In the genomic region with DNA sequence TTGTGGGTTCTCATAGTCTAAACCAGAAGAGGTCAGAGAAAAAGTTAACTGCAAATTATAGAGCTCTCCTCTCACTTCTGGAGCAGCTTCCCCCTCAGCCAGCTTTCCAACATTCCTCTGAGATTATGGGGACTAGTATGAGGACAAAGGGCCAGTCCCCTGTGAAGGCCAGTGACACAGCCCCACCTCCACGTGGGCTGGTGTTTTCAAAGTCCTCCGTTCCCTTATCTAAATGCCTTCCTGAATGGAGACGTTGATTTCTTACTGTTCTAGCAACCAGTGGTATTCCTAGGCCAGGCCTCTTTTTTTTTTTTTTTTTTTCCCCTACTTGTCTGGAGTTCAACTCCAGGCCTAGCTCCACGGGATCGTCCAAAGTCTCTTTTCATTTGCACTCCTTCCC, we compare ENCODE assay signal across 11 mouse cellular contexts. TPM values are rescaled to one million over a fixed set of nuclear protein-coding genes. Genes with fewer than 3 reads are reported as not detected.
DNase-seq lines count a peak whose midpoint lies in the region; ATAC-seq and TF ChIP-seq lines count a peak whose summit lies in the region.
"Had no signal": no experiment of that assay in that cellular context is flagged by ENCODE, and none has a peak within 500 bp of the region (broad histone marks: within the 10 kb centered on the region; RNA-seq: fewer than 3 reads in every experiment).

No protein-coding gene starts in this region.

- H3K4me2 ChIP-seq in heart, embryonic 11.5 days = no peak overlapping the region
- no peak overlapping the region for H3K4me2 ChIP-seq in lung, embryonic 14.5 days
- no peak overlapping the region for H3K4me2 ChIP-seq in intestine, postnatal 0 days (replicated peaks; ENCODE audit: low read depth)
- H3K4me2 ChIP-seq in stomach, embryonic 14.5 days (replicated peaks; ENCODE audit: low read depth, low read length) = no peak overlapping the region

- no peaks in the 10 kb centered on the region for H3K36me3 ChIP-seq in heart, embryonic 11.5 days (ENCODE audit: control insufficient read depth, insufficient read depth, low read length)
- H3K36me3 ChIP-seq in lung, embryonic 14.5 days (ENCODE audit: insufficient read depth) = no peaks in the 10 kb centered on the region
- H3K36me3 ChIP-seq in intestine, postnatal 0 days (ENCODE audit: control insufficient read depth, insufficient read depth) = no peaks in the 10 kb centered on the region
- H3K36me3 ChIP-seq in stomach, embryonic 14.5 days (ENCODE audit: control insufficient read depth, insufficient read depth, low read length) = no peaks in the 10 kb centered on the region
- H3K36me3 ChIP-seq: embryonic facial prominence, embryonic 12.5 days had no signal

- H3K9ac ChIP-seq in heart, embryonic 11.5 days (ENCODE audit: low read depth, low read length) = no peak overlapping the region
- H3K9ac ChIP-seq in lung, embryonic 14.5 days = no peak overlapping the region
- 0 out of 2 replicates have a peak overlapping the region, but pooled peaks have one; percentile 98 for H3K9ac ChIP-seq in intestine, postnatal 0 days (ENCODE audit: low read depth, low read length)
- no peak overlapping the region for H3K9ac ChIP-seq in stomach, embryonic 14.5 days (replicated peaks; ENCODE audit: low read depth, low read length)

- H3K4me1 ChIP-seq in heart, embryonic 11.5 days (ENCODE audit: control insufficient read depth, insufficient read depth, low read length) = peaks cover 13% of the 10 kb centered on the region
- peaks cover 14% of the 10 kb centered on the region for H3K4me1 ChIP-seq in lung, embryonic 14.5 days (ENCODE audit: insufficient read depth)
- peaks cover 4% of the 10 kb centered on the region for H3K4me1 ChIP-seq in lung, adult 2 months (ENCODE audit: control insufficient read depth, insufficient read depth, low read length)
- peaks cover 8% of the 10 kb centered on the region; the same call in 1 of the 2 replicates for H3K4me1 ChIP-seq in intestine, postnatal 0 days (replicated peaks; ENCODE audit: control insufficient read depth, insufficient read depth, low read length)
- H3K4me1 ChIP-seq in stomach, embryonic 14.5 days (ENCODE audit: control insufficient read depth, insufficient read depth, low read length) = peaks cover 12% of the 10 kb centered on the region; the same call in 1 of the 2 replicates

- whole genome bisulfite sequencing in heart, embryonic 11.5 days (ENCODE audit: insufficient replicate concordance) = 38% methylated on average over 5 of the region's 5 CpGs
- 35% methylated on average over 5 of the region's 5 CpGs for WGBS in lung, embryonic 14.5 days
- 49% methylated on average over 5 of the region's 5 CpGs for WGBS in lung, adult 2 months
- 17% methylated on average over 5 of the region's 5 CpGs for WGBS in intestine, postnatal 0 days
- 45% methylated on average over 5 of the region's 5 CpGs for WGBS in stomach, embryonic 14.5 days

- no peak for TF ChIP-seq POLR2A in lung, adult 2 months (IDR thresholded peaks at IDR 0.05; ENCODE audit: borderline replicate concordance, extremely low read depth, low read depth, low read length)

- H3K9me3 ChIP-seq in heart, embryonic 11.5 days (replicated peaks; ENCODE audit: control insufficient read depth, low read length) = no peaks in the 10 kb centered on the region
- H3K9me3 ChIP-seq in lung, embryonic 14.5 days (ENCODE audit: low read depth, low read length) = no peaks in the 10 kb centered on the region
- no peaks in the 10 kb centered on the region for H3K9me3 ChIP-seq in intestine, postnatal 0 days (ENCODE audit: control insufficient read depth)
- no peaks in the 10 kb centered on the region for H3K9me3 ChIP-seq in stomach, embryonic 14.5 days (ENCODE audit: control insufficient read depth, low read depth, low read length)
- H3K9me3 ChIP-seq: embryonic facial prominence, embryonic 12.5 days; hindbrain, embryonic 10.5 days had no signal

- ATAC-seq in heart, embryonic 11.5 days (replicated peaks; ENCODE audit: insufficient number of reproducible peaks, low FRiP score, low TSS enrichment) = no peak
- no peak for ATAC-seq in lung, embryonic 14.5 days (ENCODE audit: insufficient read depth)
- peak; percentile 50 for ATAC-seq in intestine, postnatal 0 days
- ATAC-seq in stomach, embryonic 14.5 days (ENCODE audit: insufficient number of reproducible peaks, insufficient read depth, low FRiP score, low read depth) = no peak

- no peaks in the 10 kb centered on the region for H3K27me3 ChIP-seq in heart, embryonic 11.5 days (ENCODE audit: control insufficient read depth, insufficient read depth, low read length)
- H3K27me3 ChIP-seq in lung, embryonic 14.5 days (ENCODE audit: insufficient read depth, low read length) = no peaks in the 10 kb centered on the region
- no peaks in the 10 kb centered on the region for H3K27me3 ChIP-seq in intestine, postnatal 0 days (replicated peaks; ENCODE audit: control insufficient read depth, insufficient read depth, low read length)
- H3K27me3 ChIP-seq in stomach, embryonic 14.5 days (ENCODE audit: control insufficient read depth, insufficient read depth, low read length) = no peaks in the 10 kb centered on the region
- H3K27me3 ChIP-seq: embryonic facial prominence, embryonic 12.5 days had no signal

- H3K27ac ChIP-seq in heart, embryonic 11.5 days (ENCODE audit: low read depth, low read length) = 0 out of 2 replicates have a peak overlapping the region, but pooled peaks have one; percentile 22
- no peak overlapping the region for H3K27ac ChIP-seq in lung, embryonic 14.5 days (ENCODE audit: low read depth)
- peak overlapping the region; percentile 100 for H3K27ac ChIP-seq in intestine, postnatal 0 days (ENCODE audit: low read depth, low read length)
- peak overlapping the region; percentile 63; the same call in 1 of the 2 replicates for H3K27ac ChIP-seq in stomach, embryonic 14.5 days (ENCODE audit: low read length)

- H3K4me3 ChIP-seq in heart, embryonic 11.5 days (ENCODE audit: low read depth, low read length) = no peak overlapping the region
- no peak overlapping the region for H3K4me3 ChIP-seq in lung, embryonic 14.5 days (ENCODE audit: low read depth, low read length)
- no peak overlapping the region for H3K4me3 ChIP-seq in lung, adult 2 months (replicated peaks; ENCODE audit: extremely low read depth, low read depth, low read length)
- no peak overlapping the region for H3K4me3 ChIP-seq in intestine, postnatal 0 days (ENCODE audit: low read depth, low read length)
- H3K4me3 ChIP-seq in stomach, embryonic 14.5 days (ENCODE audit: low read depth, low read length) = no peak overlapping the region

- no peak for DNase-seq in heart, adult 11 months
- peak; percentile 14 for DNase-seq in lung, embryonic 14.5 days
- DNase-seq in lung, adult 2 months = no peak
- DNase-seq in layer of hippocampus, postnatal 14 days (ENCODE audit: low spot score in 2 of 2) = no peak
- DNase-seq in cerebellum, adult 18-20 months = no peak
- DNase-seq: thymus, adult 2 months had no signal

- no peak for TF ChIP-seq CTCF in lung, embryonic 14.5 days (IDR thresholded peaks at IDR 0.05; ENCODE audit: low read depth)
- no peak for TF ChIP-seq CTCF in lung, adult 2 months (IDR thresholded peaks at IDR 0.05; ENCODE audit: insufficient read depth, low read length)
- TF ChIP-seq CTCF in intestine, postnatal 0 days (IDR thresholded peaks at IDR 0.05; ENCODE audit: low read depth) = no peak

RNA-seq across cellular contexts. Expression of gene Chka, which starts 1.5 kb away (rescaled TPM):
- 26.6 and 27.9 TPM in 2 replicates for polyA plus RNA-seq in heart, embryonic 11.5 days (2014; fragmentation: Nextera tagmentation; extraction: Ambion mirVana)
- polyA plus RNA-seq in lung, embryonic 14.5 days (2014; fragmentation: Nextera tagmentation; extraction: Ambion mirVana) = 54.0 and 63.0 TPM in 2 replicates
- polyA plus RNA-seq in lung, adult 2 months (2012; rRNA removed) = 75.9 and 81.6 TPM in 2 replicates
- polyA plus RNA-seq in intestine, postnatal 0 days (2015; fragmentation: Nextera tagmentation; extraction: Ambion mirVana) = 113 and 155 TPM in 2 replicates
- polyA plus RNA-seq in stomach, embryonic 14.5 days (2014; fragmentation: Nextera tagmentation; extraction: Ambion mirVana) = 59.8 and 60.8 TPM in 2 replicates
- 100 to 1,000 TPM in 1 of 2 experiments, 10 to 100 TPM in 1; 98.8 to 100 TPM for total RNA-seq in layer of hippocampus, postnatal 14 days (2021)

RNA-seq across cellular contexts. Expression of gene Tcirg1, which starts 56.9 kb away (rescaled TPM):
- polyA plus RNA-seq in heart, embryonic 11.5 days (2014; fragmentation: Nextera tagmentation; extraction: Ambion mirVana) = 16.2 and 18.7 TPM in 2 replicates
- polyA plus RNA-seq in lung, embryonic 14.5 days (2014; fragmentation: Nextera tagmentation; extraction: Ambion mirVana) = 31.7 and 36.0 TPM in 2 replicates
- polyA plus RNA-seq in lung, adult 2 months (2012; rRNA removed) = 157 and 164 TPM in 2 replicates
- polyA plus RNA-seq in intestine, postnatal 0 days (2015; fragmentation: Nextera tagmentation; extraction: Ambion mirVana) = 76.2 and 83.0 TPM in 2 replicates
- 28.4 and 30.9 TPM in 2 replicates for polyA plus RNA-seq in stomach, embryonic 14.5 days (2014; fragmentation: Nextera tagmentation; extraction: Ambion mirVana)
- 10 to 100 TPM; 15.4 to 20.2 TPM for total RNA-seq in layer of hippocampus, postnatal 14 days (2021)
